Mouse (Mus musculus): ENCODE measurements around the gene Kif14.

Gene Kif14

DNA sequence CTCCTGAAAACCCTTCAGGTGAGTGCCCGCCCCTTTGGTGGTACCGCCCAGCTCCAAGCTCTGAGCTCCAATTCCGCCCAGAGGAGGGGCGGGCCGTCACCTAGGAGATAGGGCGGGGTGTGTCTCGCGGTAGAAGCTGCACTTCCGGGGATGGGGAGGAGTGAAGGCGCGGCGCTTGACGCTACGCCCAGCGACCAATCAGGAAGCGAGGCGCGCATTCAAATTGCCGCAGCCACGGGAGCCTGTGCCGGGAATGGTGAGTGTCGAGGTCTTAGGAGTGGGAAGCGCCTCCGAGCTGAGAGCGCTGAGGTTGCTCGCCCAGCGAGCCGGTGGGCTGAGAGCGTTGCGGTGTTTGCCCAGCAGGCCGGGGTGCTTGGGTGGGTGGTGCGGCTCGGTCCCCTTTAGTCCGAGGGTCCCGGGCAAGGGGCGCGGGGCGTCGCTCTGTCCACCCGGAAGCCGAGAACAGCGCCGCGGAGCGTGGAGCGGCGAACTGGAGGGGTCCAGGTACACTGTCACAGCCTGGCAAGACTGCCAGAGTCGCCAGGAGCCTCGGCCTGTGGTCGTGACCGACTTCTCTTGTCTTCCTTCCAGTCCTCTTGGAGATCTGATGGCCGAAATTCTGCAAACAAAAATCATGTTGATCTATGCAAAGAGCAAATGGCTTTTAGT lies at the start of gene Kif14:
Kif14 (plus strand) TSS at position 201 of the 669 bp plus-strand sequence.
- ATAC-seq (ENCODE audit: low TSS enrichment), result peak; percentile 96

DNA sequence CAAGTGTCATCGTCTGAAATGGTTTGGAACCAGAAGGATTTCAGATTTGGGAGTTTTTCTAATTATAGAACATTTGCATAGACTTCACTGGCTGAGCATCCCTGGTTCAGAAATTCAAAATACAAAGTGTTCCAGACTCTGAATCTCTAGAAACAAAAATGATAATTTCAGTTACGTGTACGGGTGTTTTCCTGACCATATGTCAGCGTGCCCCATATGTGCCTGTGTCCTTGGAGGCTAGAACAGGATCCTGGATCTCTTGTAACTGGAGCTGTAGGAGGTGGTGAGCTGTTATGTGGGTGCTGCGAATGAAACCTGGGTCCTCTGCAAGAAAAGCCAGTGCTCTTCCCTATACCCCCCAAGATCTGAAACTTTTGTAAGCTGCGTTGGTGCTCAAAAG lies 47.8 kb upstream of the Kif14 start:
- ATAC-seq (ENCODE audit: low TSS enrichment), result peak; percentile 59

DNA sequence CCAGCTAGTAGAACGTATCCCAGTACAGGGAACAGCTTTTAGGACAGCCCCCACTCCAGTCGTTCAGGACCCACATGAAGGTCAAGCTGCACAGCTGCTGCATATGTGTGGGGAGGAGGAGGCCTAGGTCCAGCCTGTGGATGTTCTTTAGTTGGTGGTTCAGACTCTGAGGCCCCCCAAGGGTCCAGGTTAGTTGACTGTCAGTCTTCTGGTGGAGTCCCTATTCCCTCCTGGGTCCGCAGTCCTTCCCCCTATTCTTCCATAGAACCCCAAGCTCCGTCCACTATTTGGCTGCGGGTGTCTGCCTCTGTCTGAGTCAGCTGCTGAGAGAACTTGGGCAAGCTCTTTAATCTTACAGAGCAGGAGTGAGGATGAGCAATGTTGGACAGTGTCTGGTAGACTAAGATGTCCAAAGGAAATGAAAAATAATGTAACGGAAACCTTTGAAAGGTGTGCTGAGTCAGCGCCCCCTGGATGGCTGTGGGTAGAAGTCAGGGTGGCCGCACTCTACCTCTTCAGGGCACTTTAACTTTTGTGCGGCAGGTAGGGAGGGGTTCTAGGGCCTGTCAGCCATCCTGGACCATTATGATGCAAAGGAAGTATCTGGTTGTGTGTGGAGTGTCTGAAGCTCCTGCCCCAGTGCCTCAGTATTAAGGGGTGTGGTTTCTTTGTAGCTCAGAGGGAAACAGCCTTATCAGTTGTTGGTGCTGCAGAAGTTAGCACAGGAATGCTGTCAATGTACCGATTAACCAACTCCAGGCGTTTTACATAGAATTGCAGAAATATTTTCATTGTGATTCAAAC lies 38.8 kb upstream of the Kif14 start:
- no peak for ATAC-seq (ENCODE audit: low TSS enrichment)

DNA sequence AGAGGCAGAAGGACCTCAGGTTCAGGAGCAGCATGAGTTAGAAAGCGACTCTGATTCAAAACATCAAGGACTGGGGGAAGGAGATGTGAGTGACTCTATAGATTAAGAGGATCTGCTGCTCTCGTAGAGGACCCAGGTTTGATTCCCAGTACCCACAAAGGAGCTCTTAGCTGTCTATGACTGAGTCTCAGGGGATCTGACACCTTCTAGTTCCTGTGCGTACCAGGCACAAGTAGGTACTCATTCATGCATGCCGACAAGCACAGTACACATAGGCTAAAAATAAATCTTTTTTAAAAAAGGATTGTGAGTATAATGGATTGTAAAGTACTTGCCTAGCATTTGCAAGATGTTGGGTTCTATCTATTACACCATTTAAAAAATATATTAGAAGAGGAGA lies 37.2 kb upstream of the Kif14 start:
- ATAC-seq (ENCODE audit: low TSS enrichment), result no peak

DNA sequence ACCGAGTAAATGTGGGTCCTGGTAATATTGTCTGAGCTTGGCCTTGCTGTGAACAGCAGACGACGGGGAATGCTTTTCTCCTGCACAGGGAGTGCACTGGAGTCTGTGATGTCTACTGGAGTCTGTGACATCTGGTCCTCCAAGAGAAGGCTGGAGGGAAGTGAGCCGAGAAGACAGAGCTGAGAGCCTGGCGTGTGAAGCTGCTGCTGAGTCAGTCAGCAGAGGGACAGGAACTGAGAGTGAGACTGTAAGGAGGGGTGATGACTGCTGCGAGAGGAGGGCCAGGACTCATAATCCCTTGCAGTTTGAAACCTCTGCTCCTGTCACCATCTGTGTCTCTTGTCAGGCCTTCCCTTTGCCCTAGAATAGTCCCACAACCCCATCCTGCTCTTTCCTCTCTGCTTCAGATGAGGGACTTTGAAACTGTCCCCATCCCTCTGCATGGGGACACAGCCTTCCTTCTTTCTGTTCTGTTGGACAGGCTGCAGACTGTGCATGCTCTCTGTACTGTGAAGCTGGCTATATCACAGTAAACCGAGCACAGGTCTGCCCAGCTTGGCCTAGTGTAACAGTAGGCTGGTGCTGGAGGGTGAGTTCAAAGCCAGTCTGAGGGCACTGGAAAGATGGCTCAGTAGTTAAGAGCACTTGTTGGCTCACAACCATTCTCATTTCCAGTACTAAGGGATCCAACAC lies 35.9 kb upstream of the Kif14 start:
- peak; percentile 93 for ATAC-seq (ENCODE audit: low TSS enrichment)

DNA sequence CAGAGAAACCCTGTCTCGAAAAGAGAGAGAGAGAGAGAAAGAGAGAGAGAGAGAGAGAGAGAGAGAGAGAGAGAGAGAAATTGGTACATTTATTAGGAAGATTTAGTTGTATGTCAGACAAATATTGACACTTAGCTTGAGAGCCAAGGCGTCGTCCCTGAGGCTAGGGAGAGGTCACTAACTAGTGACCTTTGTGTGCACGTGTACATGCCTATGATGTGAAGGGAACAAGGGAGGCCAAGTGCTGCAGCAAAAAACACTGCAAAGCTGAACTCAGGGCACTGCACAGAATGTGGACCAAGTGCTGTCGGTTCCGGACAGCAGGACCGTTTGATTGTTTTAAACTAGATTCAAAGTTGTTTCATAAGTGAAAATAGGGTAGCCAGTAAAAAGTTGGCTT lies 25.4 kb upstream of the Kif14 start:
- no peak for ATAC-seq (ENCODE audit: low TSS enrichment)

DNA sequence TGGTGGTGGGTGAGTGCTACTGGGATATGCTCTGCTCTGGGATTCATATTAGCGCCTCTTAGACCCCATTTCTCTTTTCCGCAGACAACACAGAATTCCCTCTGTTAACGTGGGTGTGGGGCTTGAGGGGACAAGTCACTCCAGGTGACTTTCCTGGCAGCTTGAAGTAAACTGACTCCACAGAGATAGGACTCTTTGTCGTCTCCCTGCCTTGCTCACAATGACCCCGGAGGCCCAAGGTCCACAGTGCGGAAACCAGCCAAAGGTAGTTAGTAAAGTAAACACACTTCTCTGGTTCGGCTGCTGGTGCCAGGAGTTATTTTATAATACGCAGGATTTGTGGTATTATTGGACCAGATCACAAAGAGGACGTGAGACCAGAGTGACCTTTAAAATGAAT lies 23.3 kb upstream of the Kif14 start:
- no peak for ATAC-seq (ENCODE audit: low TSS enrichment)

DNA sequence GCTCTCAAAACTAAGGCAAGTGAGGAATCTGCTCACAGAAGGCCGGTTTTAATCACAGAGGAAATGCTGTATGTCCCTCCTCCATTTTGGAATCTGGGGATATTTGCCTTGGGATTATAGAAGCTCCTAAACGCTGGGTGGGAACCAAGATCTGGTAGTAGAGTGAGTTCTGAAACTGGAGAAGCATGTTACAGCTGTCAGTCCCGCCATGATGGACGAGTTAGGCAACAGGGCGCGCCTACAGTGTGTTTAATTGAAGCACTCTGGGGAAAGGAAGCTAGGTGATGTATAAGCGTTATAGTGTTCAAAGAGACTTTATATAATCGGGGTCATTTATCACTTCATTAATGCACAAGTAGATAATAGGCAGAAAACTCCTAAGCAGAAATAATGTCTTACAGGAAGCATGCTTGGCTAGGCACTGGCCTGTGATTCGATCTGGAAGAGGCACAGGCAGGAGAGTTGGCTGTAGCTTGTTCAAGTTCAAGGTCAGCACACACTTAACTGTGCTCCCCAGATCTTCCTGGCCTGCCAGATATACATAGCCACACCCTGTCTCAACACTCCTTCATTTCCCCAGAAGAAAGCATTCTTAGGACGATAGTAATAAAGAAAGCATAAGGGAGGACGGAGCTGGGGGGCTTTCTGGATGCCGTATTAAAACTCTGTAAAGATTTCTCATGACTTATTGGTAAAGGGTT lies 21.4 kb upstream of the Kif14 start:
- ATAC-seq (ENCODE audit: low TSS enrichment), result no peak

DNA sequence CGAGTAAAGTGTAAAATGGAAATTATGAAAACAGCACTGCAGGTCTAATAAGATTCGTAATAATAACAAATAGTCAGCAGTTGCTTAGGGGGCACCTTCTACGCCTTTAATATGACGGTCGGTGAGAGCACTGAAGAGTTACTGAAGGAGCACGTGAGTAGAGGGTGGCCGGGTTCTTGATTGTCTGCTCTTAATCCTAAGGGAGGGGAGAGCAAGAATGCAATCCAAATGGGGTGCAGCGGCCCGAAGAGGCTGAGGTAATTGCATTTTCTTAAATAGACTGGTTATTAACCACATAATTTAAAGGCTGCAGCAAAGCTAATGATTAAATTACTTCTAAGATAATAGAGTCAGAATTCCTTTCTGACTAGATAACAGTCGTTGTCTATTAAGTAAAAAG lies 19.2 kb upstream of the Kif14 start:
- no peak for ATAC-seq (ENCODE audit: low TSS enrichment)

DNA sequence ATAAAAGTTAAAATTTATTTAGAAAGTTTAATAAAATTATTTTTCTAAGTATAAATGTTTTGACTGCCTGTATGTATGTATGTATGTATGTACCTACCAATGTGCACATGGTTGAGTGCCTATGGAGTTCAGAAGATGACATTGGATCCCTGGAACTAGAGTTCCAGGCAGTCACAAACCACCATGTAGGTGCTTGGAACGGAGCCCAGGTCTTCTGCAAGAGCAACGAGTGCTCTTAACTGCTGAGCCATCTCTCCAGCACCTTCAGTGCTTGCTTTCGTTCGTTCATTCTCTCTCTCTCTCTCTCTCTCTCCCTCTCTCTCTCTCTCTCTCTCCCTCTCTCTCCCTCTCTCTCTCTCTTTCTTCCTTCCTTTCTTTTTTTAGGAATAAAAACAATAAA lies 18.8 kb upstream of the Kif14 start:
- no peak for ATAC-seq (ENCODE audit: low TSS enrichment)

DNA sequence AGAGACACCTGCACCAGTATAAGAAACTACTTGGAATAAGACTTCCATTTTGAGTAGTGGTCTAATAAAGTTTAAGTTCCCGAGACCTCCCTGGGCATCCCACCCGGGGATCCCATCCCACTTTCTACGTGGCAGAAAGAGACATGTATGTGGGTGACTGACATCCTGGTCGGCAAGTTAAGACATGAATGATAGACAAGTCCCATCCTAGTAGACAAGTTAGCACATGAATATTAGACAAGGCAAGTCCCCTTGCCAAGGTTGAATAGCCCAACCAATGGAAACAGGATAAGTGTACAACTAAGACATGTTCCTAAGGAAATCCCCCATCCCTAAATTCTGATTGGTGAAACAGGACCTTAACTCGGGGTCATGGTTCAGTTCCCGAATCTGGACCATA lies 16.6 kb upstream of the Kif14 start:
- no peak for ATAC-seq (ENCODE audit: low TSS enrichment)

DNA sequence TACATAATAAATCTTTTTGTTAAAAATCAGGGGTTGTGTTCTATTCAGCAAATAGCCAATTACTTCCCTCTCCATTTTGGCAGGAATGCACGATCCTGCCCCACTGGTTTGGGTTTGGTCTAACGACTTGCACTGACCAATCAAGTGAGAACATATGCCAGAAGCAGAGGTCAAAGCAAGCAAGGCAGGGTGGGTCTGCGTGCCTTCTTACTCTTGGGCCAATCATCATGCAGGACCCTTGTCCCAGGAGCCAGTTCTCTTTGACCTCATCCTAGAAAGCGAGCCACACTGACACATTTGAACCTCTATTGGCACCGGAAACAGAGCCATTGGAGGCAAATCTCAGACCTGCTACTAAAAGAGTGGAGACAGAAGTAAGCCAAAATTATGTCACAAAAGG lies 15.9 kb upstream of the Kif14 start:
- ATAC-seq (ENCODE audit: low TSS enrichment), result no peak

DNA sequence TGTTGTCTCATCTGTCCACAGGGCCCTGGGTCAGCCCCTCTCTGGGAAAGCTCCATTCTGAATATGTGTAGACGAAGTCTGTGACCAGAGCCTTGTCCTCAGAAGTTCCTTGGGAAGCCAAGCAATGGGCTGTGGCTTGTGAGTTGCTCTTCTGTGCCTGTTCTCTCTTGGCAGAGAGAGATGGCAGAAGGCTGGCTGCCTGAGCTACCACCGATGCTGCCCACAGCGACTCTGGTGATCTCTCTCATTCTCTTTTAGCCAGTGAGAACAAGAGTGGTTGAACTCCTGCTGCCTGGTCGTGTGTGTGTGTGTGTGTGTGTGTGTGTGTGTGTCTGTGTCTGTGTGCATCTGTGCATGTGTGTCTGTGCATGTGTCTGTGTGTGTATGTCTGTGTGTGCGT lies 13.7 kb upstream of the Kif14 start:
- ATAC-seq (ENCODE audit: low TSS enrichment), result no peak

DNA sequence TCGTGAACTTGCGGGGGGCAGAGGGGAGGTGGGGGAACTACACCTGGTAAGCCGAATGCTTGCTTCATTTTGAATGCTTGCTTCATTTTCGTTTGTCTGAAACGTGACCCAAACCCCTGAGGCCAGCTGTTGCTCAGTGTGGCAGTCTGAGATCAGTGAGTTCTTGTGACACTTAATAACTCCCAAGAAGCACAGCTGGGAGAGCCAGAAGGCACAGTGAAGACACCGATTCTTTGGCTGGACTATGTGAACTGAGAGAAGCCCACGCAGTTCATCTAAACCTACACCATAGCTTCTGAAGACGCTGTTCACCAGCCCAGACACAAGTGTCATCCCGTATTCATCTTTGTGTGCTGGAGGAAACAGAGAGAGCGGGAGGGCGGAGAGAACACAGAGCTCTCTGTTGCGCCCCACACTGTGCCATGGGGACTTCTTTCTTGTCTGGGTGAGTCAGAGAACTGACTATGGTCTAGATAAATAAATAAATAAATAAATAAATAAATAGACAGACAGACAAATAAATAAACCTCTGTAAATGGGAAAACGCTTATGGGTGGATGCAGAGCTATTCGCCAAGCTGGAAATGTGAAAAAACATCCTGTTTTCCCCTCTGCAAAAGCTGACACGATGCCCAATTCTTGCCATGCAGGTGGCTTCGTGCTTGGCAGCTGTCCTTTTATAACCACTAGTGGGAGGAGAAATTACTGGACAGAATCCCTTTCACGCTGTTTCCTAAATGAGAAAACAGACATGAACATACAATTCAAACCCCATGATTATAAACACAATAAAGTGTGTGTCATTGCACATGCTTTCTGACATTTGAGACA lies 10.2 kb upstream of the Kif14 start:
- ATAC-seq (ENCODE audit: low TSS enrichment), result no peak

DNA sequence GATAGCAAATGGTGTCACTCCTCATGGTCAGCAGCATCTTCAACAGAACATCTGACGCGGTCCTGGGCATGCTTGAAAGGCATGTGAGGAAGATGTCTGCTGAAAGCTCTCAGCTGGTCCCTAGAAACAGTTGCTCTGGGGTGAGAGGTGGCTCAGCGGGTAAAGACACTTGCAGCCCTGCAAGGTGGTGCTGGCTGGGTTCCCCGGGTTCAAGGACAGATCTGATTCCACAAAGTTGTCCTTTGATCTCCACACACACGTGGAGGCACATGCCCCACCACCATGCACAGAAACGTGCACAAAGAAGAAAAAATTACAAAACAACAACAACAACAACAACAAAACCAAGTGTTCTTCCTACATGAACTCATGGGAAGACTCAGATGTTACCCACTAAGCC lies 9.4 kb upstream of the Kif14 start:
- ATAC-seq (ENCODE audit: low TSS enrichment), result no peak

DNA sequence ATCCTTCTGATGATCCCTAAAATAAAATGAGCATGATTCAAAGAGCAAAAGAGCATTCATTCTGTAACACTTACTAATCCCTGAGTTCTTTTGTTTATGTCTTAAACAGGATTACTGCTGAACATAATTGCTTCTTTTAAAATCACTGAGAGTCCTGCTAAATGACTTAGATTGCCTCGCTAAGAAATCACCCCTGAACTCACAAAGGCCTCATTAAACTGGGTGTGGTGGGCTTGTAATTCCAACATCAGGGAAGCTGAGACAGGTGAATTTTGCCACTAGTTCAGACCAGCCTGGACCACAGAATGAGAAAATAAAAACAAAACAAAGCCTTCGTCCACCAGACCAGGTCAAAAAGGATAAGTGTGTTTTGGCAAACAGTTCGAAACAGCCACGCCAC lies 8.7 kb upstream of the Kif14 start:
- no peak for ATAC-seq (ENCODE audit: low TSS enrichment)

DNA sequence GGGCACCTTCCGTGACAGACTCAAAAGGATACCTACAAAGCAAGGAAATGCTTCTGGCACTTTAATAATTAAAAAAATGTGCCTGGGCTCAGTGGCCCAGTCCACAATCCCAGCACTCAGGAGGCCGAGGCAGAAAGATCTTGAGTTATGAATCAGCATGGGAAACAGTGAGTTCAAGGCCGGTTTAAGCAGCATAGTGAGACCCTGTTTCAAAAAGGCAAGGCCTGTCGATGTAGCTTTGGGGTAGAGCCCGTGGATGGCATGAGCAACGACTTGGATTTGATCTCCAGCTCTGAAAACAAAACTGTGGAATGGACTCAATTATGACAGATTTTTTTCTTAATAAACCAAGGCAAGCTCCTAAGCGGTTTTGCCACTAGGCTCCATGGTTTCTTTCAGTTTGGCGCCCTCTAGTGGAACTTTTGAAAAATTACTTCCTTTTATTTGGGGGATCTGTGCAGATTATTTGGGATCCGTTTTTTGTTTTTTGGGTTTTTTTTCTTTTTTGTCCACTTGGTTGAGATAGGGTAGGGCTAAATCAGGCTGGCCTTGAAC lies 7.4 kb upstream of the Kif14 start:
- ATAC-seq (ENCODE audit: low TSS enrichment), result 0 out of 2 replicates have a peak, but pooled peaks have one; percentile 28

DNA sequence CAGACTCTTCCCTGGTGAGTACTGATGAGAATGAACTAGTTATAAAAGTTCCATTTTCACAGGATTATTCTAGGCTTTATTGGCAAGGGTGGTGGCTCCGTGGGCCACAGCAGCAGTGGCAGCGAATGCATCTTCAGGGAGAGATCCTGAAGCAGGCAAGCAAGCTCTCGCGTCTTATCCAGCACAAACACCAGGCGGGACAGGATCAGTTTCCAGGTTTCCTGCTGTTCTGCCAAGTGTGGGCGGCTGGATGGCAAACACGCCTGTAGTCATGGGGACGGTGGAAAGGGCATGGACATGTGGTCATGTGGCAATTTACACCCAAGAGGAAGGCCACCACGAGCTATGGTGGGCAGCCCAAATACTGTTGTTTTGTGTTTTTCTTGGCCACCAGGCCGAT lies 3.7 kb upstream of the Kif14 start:
- ATAC-seq (ENCODE audit: low TSS enrichment), result peak; percentile 72

DNA sequence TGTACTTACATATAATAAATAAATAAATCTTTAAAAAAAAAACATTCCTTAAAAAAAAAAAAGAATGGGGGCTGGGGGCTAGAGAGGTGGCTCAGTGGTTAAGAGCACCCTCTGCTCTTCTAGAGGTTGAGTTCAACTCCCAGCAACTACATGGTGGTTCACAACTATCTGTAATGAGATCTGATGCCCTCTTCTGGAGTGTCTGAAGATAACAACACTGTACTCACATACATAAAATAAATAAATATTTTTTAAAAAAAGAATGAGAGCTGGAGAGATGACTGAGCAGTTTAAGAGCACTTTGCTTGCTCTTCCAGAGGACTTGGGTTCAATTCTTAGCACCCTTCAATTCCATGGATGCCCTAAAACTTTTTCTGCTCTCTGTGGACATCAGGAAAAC lies 975 bp upstream of the Kif14 start:
- no peak for ATAC-seq (ENCODE audit: low TSS enrichment)

DNA sequence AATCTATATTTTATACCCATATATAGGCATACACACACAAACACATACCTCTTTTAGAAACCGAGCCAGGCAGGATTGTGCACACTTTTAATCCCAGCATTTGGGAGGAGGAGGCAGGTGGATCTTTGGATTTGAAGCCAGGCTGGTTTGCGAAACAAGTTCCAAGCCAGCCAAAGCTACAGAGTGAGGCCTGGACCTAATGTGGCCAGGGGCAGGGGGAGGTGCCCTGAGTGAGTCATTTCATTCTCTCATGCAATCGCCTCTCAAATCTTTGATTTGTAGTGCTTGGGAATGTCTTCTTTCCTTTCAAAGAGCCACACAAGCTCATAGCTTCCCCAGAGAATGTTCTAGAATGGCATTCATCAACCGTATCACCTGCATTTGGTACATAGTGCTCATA lies 3.3 kb downstream of the Kif14 start:
- no peak for ATAC-seq (ENCODE audit: low TSS enrichment)

DNA sequence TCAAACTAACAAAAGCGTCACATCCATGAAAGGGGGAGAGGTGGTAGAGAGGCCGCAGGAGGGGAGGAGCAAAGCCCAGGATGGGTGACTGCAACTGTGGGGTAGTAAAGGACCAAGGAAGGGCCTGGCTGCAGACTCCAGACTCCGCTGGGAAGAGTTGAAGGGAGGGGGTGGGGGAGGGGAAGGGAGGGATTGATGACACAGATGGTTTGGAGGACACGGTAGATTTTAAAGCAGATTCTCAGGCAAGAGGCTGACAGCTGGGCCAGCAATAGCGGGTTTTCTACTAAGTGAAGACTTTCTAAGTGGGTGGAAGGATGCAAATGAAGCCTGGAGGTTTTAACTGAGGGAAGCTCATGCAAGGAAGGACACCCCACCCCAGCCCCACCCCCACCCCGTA lies 4.3 kb downstream of the Kif14 start:
- ATAC-seq (ENCODE audit: low TSS enrichment), result peak; percentile 83

All from frontal cortex, adult (tissue).